Mouse (Mus musculus) neural tube, embryonic 11.5 days (tissue): Measurements from ENCODE around the gene Stam2. TPM values are rescaled to one million over a fixed set of nuclear protein-coding genes. Genes with fewer than 3 reads are reported as not detected.

Experiments
- ATAC-seq: fragments of 200-750 bp; cut with Nextera tagmentation; 2 replicates; pipeline ENCODE4 v1.8.0; 2017; ENCODE audit warnings: moderate number of reproducible peaks, mild to moderate bottlenecking, moderate TSS enrichment, moderate library complexity; ENCODE audit not compliant: insufficient read depth, low FRiP score, low TSS enrichment
- DNase-seq: peaks from one replicate; pipeline ENCODE4 v3.0.0-alpha.2; 2015; ENCODE audit warnings: low spot score
- H3K27ac ChIP-seq: fragments of 300-500 bp; sonication (generic); 2 replicates; pipeline ENCODE4 v1.5.1; 2014; ENCODE audit warnings: low read depth, mild to moderate bottlenecking, low read length
- H3K27me3 ChIP-seq: fragments of 300-500 bp; sonication (generic); 2 replicates; pipeline ENCODE4 v1.6.1; 2014; ENCODE audit warnings: mild to moderate bottlenecking, low read length, mixed read lengths; ENCODE audit not compliant: control insufficient read depth, insufficient read depth
- H3K36me3 ChIP-seq: fragments of 300-500 bp; sonication (generic); 2 replicates; pipeline ENCODE4 v1.6.1; 2014; ENCODE audit warnings: mild to moderate bottlenecking, low read length, moderate library complexity, mixed read lengths; ENCODE audit not compliant: control insufficient read depth, insufficient read depth
- H3K4me1 ChIP-seq: fragments of 300-500 bp; sonication (generic); 2 replicates; pipeline ENCODE4 v1.6.1; 2014; ENCODE audit warnings: low read length, mixed read lengths; ENCODE audit not compliant: control insufficient read depth, insufficient read depth
- H3K4me2 ChIP-seq: fragments of 300-500 bp; sonication (generic); 2 replicates; pipeline ENCODE4 v1.6.1; 2014; ENCODE audit warnings: low read depth, mild to moderate bottlenecking, moderate library complexity
- H3K4me3 ChIP-seq: fragments of 300-500 bp; sonication (generic); 2 replicates; pipeline ENCODE4 v1.5.1; 2014; ENCODE audit warnings: low read depth, low read length
- H3K9ac ChIP-seq: fragments of 300-500 bp; sonication (generic); 2 replicates; pipeline ENCODE4 v1.6.1; 2014; ENCODE audit warnings: mild to moderate bottlenecking, low read length
- H3K9me3 ChIP-seq: fragments of 300-500 bp; sonication (generic); 2 replicates; pipeline ENCODE4 v1.6.1; 2016; ENCODE audit warnings: low read length; ENCODE audit not compliant: control insufficient read depth
- WGBS: fragments of 180-500 bp; shearing (Covaris S2); extraction: QIAGEN DNeasy Blood & Tissue Kit; methylation state at CpG from one replicate; pipeline ENCODE4 v1.1.7; 2014; 5-methylcytosine and 5-hydroxymethylcytosine counted together
- polyA plus RNA-seq: library from polyadenylated mRNA; unstranded; fragments of >200 nt; fragmentation: Nextera tagmentation; extraction: Ambion mirVana; gene quantifications from 2 replicates; pipeline ENCODE4 v1.2.1, GENCODE M21; 2014

The Stam2 gene
- polyA plus RNA-seq, 1 experiment from 2014 or later = 45.8 TPM

- no peak for ATAC-seq
- 92% methylated on average over 14 of the region's 14 CpGs for WGBS
Measured at GRCm38 (mm10) chr2:52763891-52764290, 21.8 kb upstream of the Stam2 start.

GRCm38 (mm10) chr2:52763040-52763736, 21.1 kb upstream of the Stam2 start:
- peak; percentile 65; the same call in 1 of the 2 replicates for ATAC-seq
- no peaks in the 10 kb centered on the region for H3K9me3 ChIP-seq
- no peaks in the 10 kb centered on the region for H3K27me3 ChIP-seq
- WGBS = 26% methylated on average over 12 of the region's 12 CpGs
- no peak overlapping the region for H3K27ac ChIP-seq
- H3K4me2 ChIP-seq = peak overlapping the region; percentile 32
- no peak overlapping the region for H3K4me3 ChIP-seq
- H3K36me3 ChIP-seq = no peaks in the 10 kb centered on the region
- H3K4me1 ChIP-seq = no peaks in the 10 kb centered on the region
- H3K9ac ChIP-seq = no peak overlapping the region
- DNase-seq = peak; percentile 79

More at GRCm38 (mm10) chr2:52763891-52764290, 21.8 kb upstream of the Stam2 start:
- H3K9me3 ChIP-seq = no peaks in the 10 kb centered on the region
- no peaks in the 10 kb centered on the region for H3K27me3 ChIP-seq
- no peak overlapping the region for H3K4me2 ChIP-seq
- H3K27ac ChIP-seq = no peak overlapping the region
- DNase-seq = peak; percentile 25
- H3K36me3 ChIP-seq = no peaks in the 10 kb centered on the region
- no peak overlapping the region for H3K9ac ChIP-seq
- no peak overlapping the region for H3K4me3 ChIP-seq
- H3K4me1 ChIP-seq = no peaks in the 10 kb centered on the region

- WGBS = 71% methylated on average over 7 of the region's 7 CpGs
- no peaks in the 10 kb centered on the region for H3K27me3 ChIP-seq
Measured at GRCm38 (mm10) chr2:52762529-52762928, 20.4 kb upstream of the Stam2 start.

GRCm38 (mm10) chr2:52758627-52759026, 16.5 kb upstream of the Stam2 start:
- Histone ChIP-seq H3K9me3 (no peaks in the 10 kb centered on the region), H3K4me2 (no peak overlapping the region), H3K27ac (no peak overlapping the region), H3K36me3 (no peaks in the 10 kb centered on the region), H3K4me1 (no peaks in the 10 kb centered on the region), H3K4me3 (no peak overlapping the region), H3K9ac (no peak overlapping the region), H3K27me3 (no peaks in the 10 kb centered on the region)
- ATAC-seq (no peak; the same call in 1 of the 2 replicates), DNase-seq (peak; percentile 56)
- 36% methylated on average over 10 of the region's 10 CpGs for WGBS

More at GRCm38 (mm10) chr2:52762529-52762928, 20.4 kb upstream of the Stam2 start:
- ATAC-seq = no peak
- no peak overlapping the region for H3K9ac ChIP-seq
- H3K4me2 ChIP-seq = no peak overlapping the region
- H3K4me1 ChIP-seq = no peaks in the 10 kb centered on the region
- no peak overlapping the region for H3K27ac ChIP-seq
- DNase-seq = no peak
- H3K4me3 ChIP-seq = no peak overlapping the region
- no peaks in the 10 kb centered on the region for H3K36me3 ChIP-seq
- H3K9me3 ChIP-seq = no peaks in the 10 kb centered on the region

- ATAC-seq (no peak), DNase-seq (peak; percentile 33)
- Histone ChIP-seq H3K36me3 (no peaks in the 10 kb centered on the region), H3K27me3 (no peaks in the 10 kb centered on the region), H3K9ac (no peak overlapping the region), H3K4me2 (no peak overlapping the region), H3K4me1 (no peaks in the 10 kb centered on the region), H3K9me3 (no peaks in the 10 kb centered on the region), H3K4me3 (no peak overlapping the region), H3K27ac (no peak overlapping the region)
- 25% methylated on average over 3 of the region's 3 CpGs for WGBS
Measured at GRCm38 (mm10) chr2:52756691-52757090, 14.6 kb upstream of the Stam2 start.

- H3K4me2 ChIP-seq = no peak overlapping the region
- H3K27ac ChIP-seq = 0 out of 2 replicates have a peak overlapping the region, but pooled peaks have one; percentile 27
- peak; percentile 24 for DNase-seq
- no peaks in the 10 kb centered on the region for H3K27me3 ChIP-seq
- ATAC-seq = no peak
- 56% methylated on average over 3 of the region's 3 CpGs for WGBS
- no peak overlapping the region for H3K4me3 ChIP-seq
- no peaks in the 10 kb centered on the region for H3K9me3 ChIP-seq
- no peaks in the 10 kb centered on the region for H3K4me1 ChIP-seq
- H3K9ac ChIP-seq = no peak overlapping the region
- H3K36me3 ChIP-seq = no peaks in the 10 kb centered on the region
Measured at GRCm38 (mm10) chr2:52753573-52754317, 11.7 kb upstream of the Stam2 start.

- Histone ChIP-seq H3K27ac (no peak overlapping the region), H3K4me1 (no peaks in the 10 kb centered on the region), H3K27me3 (no peaks in the 10 kb centered on the region), H3K9ac (no peak overlapping the region), H3K9me3 (no peaks in the 10 kb centered on the region), H3K4me2 (no peak overlapping the region), H3K36me3 (no peaks in the 10 kb centered on the region), H3K4me3 (no peak overlapping the region)
- no peak for DNase-seq
- no peak for ATAC-seq
Measured at GRCm38 (mm10) chr2:52744099-52744498, 2.0 kb upstream of the Stam2 start.

GRCm38 (mm10) chr2:52741681-52742255, 313 bp downstream of the Stam2 start:
- Histone ChIP-seq H3K36me3 (no peaks in the 10 kb centered on the region), H3K4me2 (peak overlapping the region; percentile 61), H3K4me1 (no peaks in the 10 kb centered on the region), H3K9me3 (no peaks in the 10 kb centered on the region), H3K4me3 (peak overlapping the region; percentile 77), H3K9ac (peak overlapping the region; percentile 97), H3K27ac (peak overlapping the region; percentile 92), H3K27me3 (no peaks in the 10 kb centered on the region)
- DNase-seq = no peak
- WGBS = under 1% methylated on average over 54 of the region's 54 CpGs
- peak; percentile 90 for ATAC-seq
